Mouse (Mus musculus) macrophage (primary cell): ENCODE results near the gene ccdc198. TPM values are rescaled to one million over a fixed set of nuclear protein-coding genes. Genes with fewer than 3 reads are reported as not detected.

Experiments
- polyA plus RNA-seq: library from polyadenylated mRNA; stranded (reverse); fragments of 250-400 nt; gene quantifications from 3 replicates; pipeline ENCODE4 v1.2.4, GENCODE M21; 2018; ENCODE audit warnings: inconsistent platforms

Gene ccdc198
- polyA plus RNA-seq, 1 experiment from 2014 or later = not detected

Other genes starting within 250 kb of the ccdc198 start
- 8.6 to 16.8 TPM (median 13.0 TPM) in 3 replicates for gene Ap5m1, start 179.4 kb downstream of the ccdc198 start, polyA plus RNA-seq
- 36.6 to 45.3 TPM (median 41.0 TPM) in 3 replicates for gene Exoc5, start 178.8 kb downstream of the ccdc198 start, polyA plus RNA-seq
- gene Naa30, start 73.2 kb downstream of the ccdc198 start, polyA plus RNA-seq = 12.2 to 15.5 TPM (median 13.6 TPM) in 3 replicates